Mouse (Mus musculus): ENCODE measurements around the gene Dusp9. TPM values are rescaled to one million over a fixed set of nuclear protein-coding genes. Genes with fewer than 3 reads are reported as not detected.
A peak's percentile ranks its signal among the peaks of the same experiment; 100 is the strongest.

The Dusp9 gene
- polyA plus RNA-seq, 1 experiment from 2014 or later: 23.5 TPM

- H3K4me1 ChIP-seq (replicated peaks; ENCODE audit: insufficient read depth, low read length): no peaks in the 10 kb centered on the region
- H3K27me3 ChIP-seq (ENCODE audit: insufficient read depth, low read length): no peaks in the 10 kb centered on the region
- H3K36me3 ChIP-seq (ENCODE audit: insufficient read depth, low read length): no peaks in the 10 kb centered on the region
- no peak for DNase-seq (ENCODE audit: low spot score)
- TF ChIP-seq CTCF (IDR thresholded peaks at IDR 0.05; ENCODE audit: low read depth): peak; percentile 31; the same call in 1 of the 2 replicates
- H3K27ac ChIP-seq: no peak overlapping the region
- no peak overlapping the region for H3K4me2 ChIP-seq (ENCODE audit: low read length)
- ATAC-seq (replicated peaks; ENCODE audit: low FRiP score, low read depth): no peak
- no peak overlapping the region for H3K9ac ChIP-seq (ENCODE audit: low read depth, low read length)
- 91% methylated on average over 1 of the region's 1 CpGs for WGBS
- no peak overlapping the region for H3K4me3 ChIP-seq (replicated peaks; ENCODE audit: low read depth, low read length)
- H3K9me3 ChIP-seq (replicated peaks; ENCODE audit: low read length): no peaks in the 10 kb centered on the region
Measured at GRCm38 (mm10) chrX:73615876-73616275, 23.3 kb upstream of the Dusp9 start.

DNA sequence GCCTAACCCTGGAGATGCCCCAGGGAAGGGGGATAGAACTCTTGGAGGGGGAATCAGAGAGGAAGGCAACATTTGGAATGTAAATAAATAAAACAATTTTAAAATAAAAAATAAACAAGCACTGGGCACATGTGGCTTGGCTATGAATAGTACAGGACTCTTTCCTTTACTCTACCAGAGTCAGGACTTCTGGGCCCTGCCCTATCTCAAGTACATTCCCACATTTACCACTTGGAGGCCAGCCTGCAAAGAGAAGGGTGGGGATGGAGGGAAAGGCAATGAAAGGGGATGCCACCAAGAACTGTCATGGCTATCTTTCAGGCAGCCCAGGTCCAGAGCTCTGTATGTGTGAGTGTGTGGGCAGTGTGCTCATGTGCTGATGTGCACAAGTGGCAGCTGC, 19.8 kb upstream of the Dusp9 start:
- DNase-seq (ENCODE audit: low spot score): no peak
- no peaks in the 10 kb centered on the region for H3K9me3 ChIP-seq (replicated peaks; ENCODE audit: low read length)
- H3K27me3 ChIP-seq (ENCODE audit: insufficient read depth, low read length): no peaks in the 10 kb centered on the region
- TF ChIP-seq CTCF (IDR thresholded peaks at IDR 0.05; ENCODE audit: low read depth): no peak
- no peak for ATAC-seq (replicated peaks; ENCODE audit: low FRiP score, low read depth)
- no peak overlapping the region for H3K9ac ChIP-seq (ENCODE audit: low read depth, low read length)
- no peaks in the 10 kb centered on the region for H3K36me3 ChIP-seq (ENCODE audit: insufficient read depth, low read length)
- H3K27ac ChIP-seq: no peak overlapping the region
- no peak overlapping the region for H3K4me2 ChIP-seq (ENCODE audit: low read length)
- H3K4me3 ChIP-seq (replicated peaks; ENCODE audit: low read depth, low read length): no peak overlapping the region
- no peaks in the 10 kb centered on the region for H3K4me1 ChIP-seq (replicated peaks; ENCODE audit: insufficient read depth, low read length)

- Histone ChIP-seq H3K36me3 (ENCODE audit: insufficient read depth, low read length) (no peaks in the 10 kb centered on the region), H3K27ac (no peak overlapping the region), H3K4me3 (replicated peaks; ENCODE audit: low read depth, low read length) (no peak overlapping the region), H3K27me3 (ENCODE audit: insufficient read depth, low read length) (no peaks in the 10 kb centered on the region), H3K4me1 (replicated peaks; ENCODE audit: insufficient read depth, low read length) (no peaks in the 10 kb centered on the region), H3K4me2 (ENCODE audit: low read length) (no peak overlapping the region), H3K9ac (ENCODE audit: low read depth, low read length) (no peak overlapping the region), H3K9me3 (replicated peaks; ENCODE audit: low read length) (no peaks in the 10 kb centered on the region)
- no peak for ATAC-seq (replicated peaks; ENCODE audit: low FRiP score, low read depth)
- WGBS: 95% methylated on average over 2 of the region's 2 CpGs
- DNase-seq (ENCODE audit: low spot score): no peak
- TF ChIP-seq CTCF (IDR thresholded peaks at IDR 0.05; ENCODE audit: low read depth): no peak
Measured at GRCm38 (mm10) chrX:73619890-73620289, 19.3 kb upstream of the Dusp9 start.

DNA sequence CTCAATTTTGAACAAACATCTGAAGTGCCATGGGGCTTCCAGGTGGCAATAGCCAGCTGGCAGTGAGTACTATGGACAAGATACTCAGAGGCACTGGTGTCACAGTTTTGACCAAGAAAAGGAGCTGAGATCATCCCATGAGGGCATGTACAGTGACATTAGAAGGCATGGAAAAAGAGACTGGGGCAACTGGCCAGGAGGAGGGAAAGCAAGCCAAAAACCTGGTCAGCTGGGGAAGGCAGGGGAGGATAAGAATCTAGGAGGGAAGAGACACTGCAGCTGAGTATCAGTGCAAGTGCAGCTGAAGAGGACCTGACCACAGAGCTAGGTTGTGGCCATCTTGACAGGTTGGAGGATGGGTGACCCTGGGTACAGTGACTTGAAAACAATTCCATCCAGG, 12.2 kb upstream of the Dusp9 start:
- Histone ChIP-seq H3K4me3 (replicated peaks; ENCODE audit: low read depth, low read length) (no peak overlapping the region), H3K27ac (no peak overlapping the region), H3K4me2 (ENCODE audit: low read length) (no peak overlapping the region), H3K4me1 (replicated peaks; ENCODE audit: insufficient read depth, low read length) (no peaks in the 10 kb centered on the region), H3K9ac (ENCODE audit: low read depth, low read length) (no peak overlapping the region), H3K27me3 (ENCODE audit: insufficient read depth, low read length) (no peaks in the 10 kb centered on the region), H3K36me3 (ENCODE audit: insufficient read depth, low read length) (no peaks in the 10 kb centered on the region), H3K9me3 (replicated peaks; ENCODE audit: low read length) (no peaks in the 10 kb centered on the region)
- DNase-seq (ENCODE audit: low spot score): no peak
- no peak for TF ChIP-seq CTCF (IDR thresholded peaks at IDR 0.05; ENCODE audit: low read depth)
- ATAC-seq (replicated peaks; ENCODE audit: low FRiP score, low read depth): no peak

- WGBS: 35% methylated on average over 18 of the region's 19 CpGs
- Histone ChIP-seq H3K9ac (ENCODE audit: low read depth, low read length) (no peak overlapping the region), H3K27ac (no peak overlapping the region), H3K27me3 (ENCODE audit: insufficient read depth, low read length) (no peaks in the 10 kb centered on the region), H3K9me3 (replicated peaks; ENCODE audit: low read length) (no peaks in the 10 kb centered on the region), H3K4me3 (replicated peaks; ENCODE audit: low read depth, low read length) (no peak overlapping the region), H3K4me1 (replicated peaks; ENCODE audit: insufficient read depth, low read length) (no peaks in the 10 kb centered on the region), H3K4me2 (ENCODE audit: low read length) (peak overlapping the region; percentile 37; the same call in 1 of the 2 replicates), H3K36me3 (ENCODE audit: insufficient read depth, low read length) (no peaks in the 10 kb centered on the region)
- DNase-seq (ENCODE audit: low spot score) (peak; percentile 4), ATAC-seq (replicated peaks; ENCODE audit: low FRiP score, low read depth) (no peak)
- no peak for TF ChIP-seq CTCF (IDR thresholded peaks at IDR 0.05; ENCODE audit: low read depth)
Measured at GRCm38 (mm10) chrX:73635425-73635824, 3.8 kb upstream of the Dusp9 start.

DNA sequence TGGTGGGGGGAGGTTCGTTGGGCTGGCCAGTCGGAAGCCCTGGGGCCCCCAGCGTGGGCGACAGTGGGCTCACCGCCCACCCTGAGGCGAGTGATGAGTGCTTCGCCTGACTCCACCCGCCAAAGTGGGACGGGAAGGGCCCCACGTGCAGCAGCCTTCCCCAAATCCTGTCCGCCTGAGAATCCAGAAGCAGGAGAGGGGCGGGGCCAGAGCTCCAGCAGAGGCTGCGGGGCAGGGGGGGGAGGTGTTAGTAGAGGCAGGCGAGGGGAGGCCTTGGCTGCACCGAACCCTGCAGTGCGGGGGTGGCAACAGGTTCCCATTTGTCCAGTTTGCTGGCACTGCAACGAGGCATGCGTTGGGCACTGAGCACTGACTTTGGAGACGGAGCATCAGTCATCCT, 1.8 kb upstream of the Dusp9 start:
- Histone ChIP-seq H3K4me2 (ENCODE audit: low read length) (peak overlapping the region; percentile 58), H3K9me3 (replicated peaks; ENCODE audit: low read length) (no peaks in the 10 kb centered on the region), H3K27ac (no peak overlapping the region), H3K4me3 (replicated peaks; ENCODE audit: low read depth, low read length) (peak overlapping the region; percentile 16; the same call in 1 of the 2 replicates), H3K27me3 (ENCODE audit: insufficient read depth, low read length) (no peaks in the 10 kb centered on the region), H3K4me1 (replicated peaks; ENCODE audit: insufficient read depth, low read length) (no peaks in the 10 kb centered on the region), H3K9ac (ENCODE audit: low read depth, low read length) (no peak overlapping the region), H3K36me3 (ENCODE audit: insufficient read depth, low read length) (no peaks in the 10 kb centered on the region)
- no peak for TF ChIP-seq CTCF (IDR thresholded peaks at IDR 0.05; ENCODE audit: low read depth)
- ATAC-seq (replicated peaks; ENCODE audit: low FRiP score, low read depth) (no peak), DNase-seq (ENCODE audit: low spot score) (peak; percentile 16)
- 14% methylated on average over 19 of the region's 19 CpGs for WGBS

DNA sequence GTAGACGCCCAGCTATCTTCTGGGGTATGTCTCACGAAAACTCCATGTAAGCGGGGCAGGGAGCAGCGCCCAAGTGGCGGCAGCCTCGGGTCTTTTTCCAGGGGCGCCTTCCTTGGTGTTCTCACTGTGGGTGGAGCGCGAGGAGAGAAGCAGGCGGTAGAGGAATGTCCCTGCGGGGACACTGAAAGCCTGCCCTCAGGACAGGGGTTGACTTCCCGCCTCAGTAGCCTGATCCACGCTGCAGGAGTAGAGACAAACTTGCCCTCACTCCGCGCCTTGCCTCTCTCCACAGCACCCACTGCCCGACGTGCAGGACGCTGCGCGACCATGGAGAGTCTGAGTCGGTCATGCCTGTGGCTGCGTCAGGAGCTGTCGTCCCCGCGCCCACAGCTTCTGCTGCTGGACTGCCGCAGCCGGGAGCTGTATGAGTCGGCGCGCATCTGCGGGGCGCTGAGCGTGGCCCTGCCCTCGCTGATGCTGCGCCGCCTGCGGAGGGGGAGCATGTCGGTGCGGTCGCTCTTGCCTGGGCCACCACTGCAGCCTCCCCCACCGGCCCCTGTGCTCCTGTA, 766 bp downstream of the Dusp9 start:
- WGBS: 24% methylated on average over 41 of the region's 41 CpGs
- TF ChIP-seq CTCF (IDR thresholded peaks at IDR 0.05; ENCODE audit: low read depth): no peak
- no peaks in the 10 kb centered on the region for H3K36me3 ChIP-seq (ENCODE audit: insufficient read depth, low read length)
- 0 out of 2 replicates have a peak overlapping the region, but pooled peaks have one; percentile 42 for H3K9ac ChIP-seq (ENCODE audit: low read depth, low read length)
- H3K4me2 ChIP-seq (ENCODE audit: low read length): peak overlapping the region; percentile 55
- no peaks in the 10 kb centered on the region for H3K9me3 ChIP-seq (replicated peaks; ENCODE audit: low read length)
- peak; percentile 6 for DNase-seq (ENCODE audit: low spot score)
- H3K4me3 ChIP-seq (replicated peaks; ENCODE audit: low read depth, low read length): peak overlapping the region; percentile 28
- ATAC-seq (replicated peaks; ENCODE audit: low FRiP score, low read depth): no peak
- no peaks in the 10 kb centered on the region for H3K27me3 ChIP-seq (ENCODE audit: insufficient read depth, low read length)
- H3K27ac ChIP-seq: peak overlapping the region; percentile 8; the same call in 1 of the 2 replicates
- no peaks in the 10 kb centered on the region for H3K4me1 ChIP-seq (replicated peaks; ENCODE audit: insufficient read depth, low read length)
